Mouse (Mus musculus): ENCODE results near the gene Slc19a2.
"Not testable (repeated sequence)": the region's sequence is repeated elsewhere in the genome, so short reads cannot be mapped to it uniquely, and the experiment has no call there.

The Slc19a2 gene

DNA sequence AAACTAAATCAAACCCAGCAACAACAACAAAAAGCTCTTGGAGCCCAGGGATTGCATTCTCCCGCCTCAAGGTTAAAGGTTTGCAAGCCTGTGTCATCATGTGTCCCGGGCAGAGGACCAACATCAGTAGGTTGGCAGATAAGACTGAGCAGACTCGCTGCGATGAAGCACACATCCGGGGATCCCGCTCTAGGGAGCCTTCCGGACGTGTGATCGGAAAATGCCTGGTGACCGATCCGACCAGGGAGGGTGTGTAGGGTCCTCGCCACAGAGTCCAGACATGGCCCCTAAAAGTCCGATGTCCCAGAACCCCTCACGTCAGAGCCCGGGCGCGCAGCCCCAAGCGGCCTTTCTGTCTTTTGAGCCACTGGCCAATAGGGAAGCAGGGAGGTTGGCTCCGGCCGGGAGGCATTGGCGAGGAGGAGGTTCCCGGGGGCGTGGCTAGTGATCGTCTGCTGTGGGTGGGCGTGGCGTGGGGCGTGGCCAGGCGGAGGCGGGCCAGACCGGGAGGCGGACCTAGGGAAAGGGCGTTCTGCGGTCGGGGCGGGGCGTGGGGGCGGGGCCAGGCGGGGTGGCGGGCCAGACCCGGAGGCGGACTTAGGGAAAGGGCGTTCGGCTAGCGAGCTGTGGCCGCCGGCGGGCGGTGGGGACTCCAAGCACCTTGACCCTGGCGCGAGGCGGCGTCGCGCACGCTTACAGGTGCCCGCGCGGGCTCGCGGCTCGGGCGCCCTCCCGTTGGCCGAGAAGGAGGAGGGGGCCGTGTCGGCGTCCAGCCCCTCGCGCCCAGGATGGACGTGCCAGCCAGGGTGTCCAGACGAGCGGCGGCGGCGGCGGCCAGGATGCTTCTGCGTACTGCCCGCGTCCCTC is at the start of gene Slc19a2:
TSS of gene Slc19a2 (plus strand) at position 582 of the 867 bp plus-strand sequence.
- DNase-seq (ENCODE audit: low spot score): peak; percentile 96

GRCm38 (mm10) chr1:164199551-164199950 is 49.3 kb upstream of the Slc19a2 start:
- no peak for DNase-seq (ENCODE audit: low spot score)

GRCm38 (mm10) chr1:164208437-164208836 is 40.4 kb upstream of the Slc19a2 start:
- no peak for DNase-seq (ENCODE audit: low spot score)

- DNase-seq (ENCODE audit: low spot score): no peak
These were observed 37.9 kb upstream of the Slc19a2 start for GRCm38 (mm10) chr1:164210899-164211298.

DNA sequence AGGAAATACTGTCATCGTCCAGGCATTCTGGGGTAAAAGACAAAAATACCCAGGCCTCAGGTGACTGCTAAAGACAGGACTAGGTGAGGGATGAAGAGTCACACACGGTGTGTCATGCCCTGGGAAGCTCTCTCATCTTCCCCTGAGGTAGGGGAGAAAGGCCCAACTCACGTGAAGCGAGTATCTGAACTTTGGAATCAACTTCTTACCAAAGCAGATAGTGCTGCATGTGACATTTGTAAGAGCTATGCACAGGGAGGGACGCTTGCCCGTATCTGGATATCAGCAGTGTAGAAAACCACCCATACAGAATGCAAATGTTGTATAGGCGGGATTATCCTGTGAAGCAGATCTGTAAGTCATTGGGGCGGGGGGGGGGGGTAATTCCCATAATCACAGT is 36.2 kb upstream of the Slc19a2 start:
- DNase-seq (ENCODE audit: low spot score): no peak

DNA sequence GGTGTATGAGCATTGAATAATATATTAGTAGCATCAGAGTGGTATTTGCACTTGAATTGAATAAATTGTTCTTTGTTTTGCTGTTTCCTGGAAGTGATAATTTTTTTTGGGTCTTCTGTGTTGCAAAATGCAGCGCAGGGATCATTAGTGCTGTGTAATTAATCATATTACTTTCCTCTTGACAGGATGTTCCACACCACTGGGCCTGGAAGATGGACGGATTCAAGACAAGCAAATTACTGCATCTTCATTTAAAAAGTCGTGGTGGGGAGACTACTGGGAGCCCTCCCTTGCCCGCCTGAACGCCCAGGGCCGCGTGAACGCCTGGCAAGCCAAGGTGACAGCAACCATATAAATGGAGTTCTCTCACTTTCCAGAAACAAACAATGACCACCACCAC is 34.7 kb upstream of the Slc19a2 start:
- DNase-seq (ENCODE audit: low spot score): no peak

GRCm38 (mm10) chr1:164215097-164215496 is 33.7 kb upstream of the Slc19a2 start:
- no peak for DNase-seq (ENCODE audit: low spot score)

DNA sequence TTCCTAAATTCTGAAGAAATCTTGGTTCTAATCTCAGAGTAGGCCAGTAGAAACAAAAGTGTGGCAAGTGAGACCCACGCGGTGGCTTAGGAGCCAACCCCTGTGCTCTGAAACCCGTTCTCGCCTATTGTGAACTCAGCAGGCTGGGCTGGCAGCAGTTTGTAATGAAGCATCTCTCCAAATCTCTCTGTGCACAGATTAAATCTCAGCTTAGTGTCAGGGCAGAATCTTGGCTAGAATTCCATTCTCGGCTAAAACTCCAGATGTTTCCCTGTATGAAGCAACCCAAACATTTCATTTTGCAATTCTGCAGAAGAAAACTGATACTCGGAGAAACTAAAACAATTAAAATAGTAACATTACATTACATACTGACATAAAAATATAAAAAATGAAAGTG is 33.3 kb upstream of the Slc19a2 start:
- no peak for DNase-seq (ENCODE audit: low spot score)

DNA sequence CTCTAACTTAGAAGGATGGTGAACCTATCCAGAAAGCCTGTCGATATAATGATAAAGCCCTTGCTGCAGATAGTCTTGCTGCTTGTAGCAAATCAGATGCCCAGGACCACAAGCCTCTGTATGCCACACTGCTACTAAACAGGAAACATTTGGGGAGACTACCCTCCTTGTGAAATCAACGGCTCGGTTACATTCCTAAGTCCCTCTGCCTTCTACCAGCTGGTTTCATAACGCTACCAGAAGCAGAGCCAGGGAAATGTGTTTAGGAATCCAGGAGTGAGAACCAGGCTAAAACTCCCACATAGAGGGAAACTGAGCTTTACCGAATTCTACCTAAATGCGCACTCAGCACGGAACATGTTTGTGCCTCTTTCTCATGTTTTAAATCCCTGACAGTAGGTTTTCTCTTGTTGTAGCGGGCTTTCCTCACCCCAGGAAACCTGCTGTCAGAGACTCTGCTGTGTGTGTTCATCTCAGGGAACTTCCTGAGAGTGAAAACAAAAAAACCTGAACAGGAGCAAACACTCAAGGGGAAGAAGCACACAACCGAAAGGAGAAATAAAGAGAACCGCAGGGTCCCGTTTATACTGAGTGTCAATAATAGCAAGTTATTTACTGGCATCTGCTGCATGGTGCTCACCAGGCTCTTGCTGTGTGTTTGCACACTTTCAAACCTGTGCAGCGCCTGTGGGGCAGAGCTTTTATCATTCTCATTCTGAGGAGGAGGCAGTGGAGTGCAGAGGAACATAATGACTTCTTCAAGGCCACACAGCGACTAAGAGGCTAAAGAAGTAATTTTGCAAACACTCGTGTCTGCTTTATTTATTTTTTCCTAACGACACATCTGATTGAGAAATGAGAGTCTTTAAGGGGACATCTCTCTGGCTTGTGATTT is 30.8 kb upstream of the Slc19a2 start:
- no peak for DNase-seq (ENCODE audit: low spot score)

DNA sequence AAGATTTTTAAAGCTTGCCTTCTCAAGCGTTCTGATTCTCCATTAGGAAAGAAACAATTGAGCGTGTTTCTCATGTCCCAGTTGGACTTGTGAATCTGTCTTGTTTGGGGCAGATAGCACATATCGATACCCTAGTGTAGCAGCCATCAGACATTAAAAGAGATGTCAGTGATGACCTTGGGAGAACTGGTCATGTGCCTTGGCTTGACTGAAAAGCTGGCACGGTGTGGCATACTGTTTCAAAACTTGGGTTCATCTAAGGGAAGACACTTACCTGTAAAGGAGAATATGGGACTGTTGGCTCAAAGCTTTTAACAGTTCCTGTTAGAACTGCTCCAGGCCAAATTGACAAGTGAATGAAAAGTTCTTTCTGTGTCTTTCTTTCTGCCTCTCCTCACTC is 28.6 kb upstream of the Slc19a2 start:
- no peak for DNase-seq (ENCODE audit: low spot score)

DNA sequence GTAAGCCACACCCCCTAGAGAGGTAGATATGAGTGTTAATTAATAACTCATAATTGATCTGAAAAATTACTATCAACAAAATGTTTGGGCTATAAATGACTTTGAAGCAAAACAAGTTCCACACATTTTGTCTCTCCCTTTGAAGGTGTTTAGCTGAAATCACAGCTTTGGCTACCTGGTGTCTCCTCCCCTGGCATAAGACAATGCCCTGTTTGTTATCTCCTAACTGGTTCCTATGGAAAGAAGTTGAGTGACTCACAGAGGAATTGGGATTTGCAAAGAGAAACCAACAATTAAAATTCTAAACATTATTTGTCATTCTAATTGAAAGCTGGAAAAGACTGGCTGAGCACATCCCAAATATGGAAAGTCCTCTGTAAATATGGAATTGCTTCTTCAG is 25.8 kb upstream of the Slc19a2 start:
- no peak for DNase-seq (ENCODE audit: low spot score)

DNA sequence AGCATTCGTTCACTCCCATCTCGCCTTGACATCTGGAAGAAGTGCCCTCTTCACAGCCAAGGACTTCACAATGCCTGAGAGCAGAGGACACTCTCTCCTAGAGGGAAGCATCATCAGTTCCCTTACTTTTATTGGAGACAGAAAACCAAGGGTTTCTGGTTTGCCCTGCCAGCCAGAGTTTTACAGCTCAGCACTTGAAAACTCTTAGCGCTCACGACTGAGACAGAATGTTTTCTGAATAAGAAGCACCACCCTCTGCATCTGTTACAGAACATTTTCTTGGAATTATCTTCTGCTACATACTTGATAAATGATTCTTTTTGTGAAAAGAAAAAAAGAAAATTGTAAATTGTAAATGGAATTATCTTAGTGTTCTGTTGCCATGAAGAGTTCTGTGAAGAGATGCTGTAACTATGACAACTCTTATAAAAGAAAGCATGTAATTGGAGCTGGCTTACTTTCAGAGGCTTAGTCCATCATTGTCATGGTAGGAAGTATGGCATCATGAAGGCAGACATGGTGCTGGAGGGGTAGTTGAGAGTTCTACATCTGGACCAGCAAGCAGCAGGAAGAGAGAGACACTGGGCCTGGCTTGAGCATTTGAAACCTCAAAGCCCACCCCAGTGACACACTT is 16.8 kb upstream of the Slc19a2 start:
- not testable (repeated sequence) for DNase-seq (ENCODE audit: low spot score)

DNA sequence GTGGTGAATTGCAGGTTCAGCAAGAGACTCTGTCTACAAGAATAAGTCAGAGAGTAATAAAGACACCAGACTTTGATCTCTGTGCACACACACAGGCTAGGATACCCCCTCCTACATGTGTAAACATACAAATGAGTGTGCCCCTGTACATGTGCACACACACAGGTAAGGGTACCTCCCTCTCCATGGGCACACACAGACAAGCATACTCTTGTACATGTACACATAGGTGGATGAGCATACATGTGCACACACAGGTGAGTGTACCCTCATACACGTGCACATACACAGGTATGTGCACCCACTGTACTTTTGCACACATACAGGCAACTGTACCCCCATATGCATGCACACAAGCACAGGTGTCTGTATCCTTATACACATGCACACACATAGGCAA is 15.4 kb upstream of the Slc19a2 start:
- no peak for DNase-seq (ENCODE audit: low spot score)

- no peak for DNase-seq (ENCODE audit: low spot score)
These were observed 13.8 kb upstream of the Slc19a2 start for GRCm38 (mm10) chr1:164235078-164235477.

GRCm38 (mm10) chr1:164236078-164236477 is 12.8 kb upstream of the Slc19a2 start:
- DNase-seq (ENCODE audit: low spot score): no peak

- DNase-seq (ENCODE audit: low spot score): no peak
These were observed 7.4 kb upstream of the Slc19a2 start for GRCm38 (mm10) chr1:164241494-164241893.

DNA sequence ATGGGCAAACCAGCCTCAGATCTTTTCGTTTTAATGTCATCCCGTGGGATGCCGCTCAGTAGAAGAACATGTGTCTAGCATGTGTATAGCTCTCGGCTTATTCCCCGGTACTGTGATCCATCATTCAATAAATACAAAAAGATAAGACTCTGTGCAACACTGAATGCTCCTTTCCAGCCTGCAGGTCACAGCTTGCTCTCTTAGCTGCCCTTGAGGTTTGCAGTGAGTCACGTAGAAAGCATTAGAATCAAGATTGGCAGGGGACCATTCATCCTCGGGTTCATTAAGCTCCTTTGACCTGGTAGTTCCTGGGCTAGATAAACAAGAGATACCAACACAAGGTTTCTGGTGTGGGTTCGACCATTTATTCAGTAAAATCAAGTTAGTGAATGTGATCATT is 6.0 kb upstream of the Slc19a2 start:
- DNase-seq (ENCODE audit: low spot score): no peak

DNA sequence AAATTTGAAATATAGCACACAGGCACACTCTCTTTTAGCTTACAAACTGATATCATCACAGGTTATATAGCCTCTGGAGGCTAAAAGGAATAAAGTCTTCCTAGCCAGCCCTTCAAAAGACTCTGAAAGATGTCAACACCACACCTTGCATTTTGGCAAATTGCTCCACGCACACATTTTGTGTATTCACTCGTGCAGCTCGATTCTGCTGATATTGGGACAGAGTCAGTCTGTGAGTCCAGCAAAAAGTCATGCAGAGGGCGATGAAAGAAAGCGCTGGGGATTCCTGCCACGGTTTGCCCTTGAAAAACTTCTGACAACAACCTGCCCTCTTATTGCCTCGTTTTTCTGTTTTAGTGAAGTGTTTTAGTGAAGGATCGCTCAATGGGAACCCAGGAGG is 1.4 kb upstream of the Slc19a2 start:
- no peak for DNase-seq (ENCODE audit: low spot score)

DNA sequence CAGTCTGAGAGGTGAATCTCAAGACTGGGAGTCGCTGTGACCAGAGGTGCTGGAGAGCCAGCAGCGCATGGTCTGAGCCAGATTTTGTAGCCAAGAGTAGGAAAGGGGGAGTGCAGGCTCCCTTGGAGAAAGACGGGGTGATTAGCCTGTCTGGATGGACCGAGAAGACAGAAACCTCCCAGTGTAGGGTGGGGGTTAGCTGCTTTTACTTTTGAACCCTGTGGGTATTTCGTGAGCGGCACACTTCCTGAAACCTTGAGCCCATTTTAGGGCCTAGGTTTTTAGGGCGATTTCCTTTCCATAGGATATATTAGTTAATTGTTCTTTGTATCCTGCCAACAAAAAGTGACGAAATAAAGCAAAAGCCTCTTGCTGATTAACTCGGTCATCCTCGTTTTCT is 875 bp upstream of the Slc19a2 start:
- DNase-seq (ENCODE audit: low spot score): no peak

DNA sequence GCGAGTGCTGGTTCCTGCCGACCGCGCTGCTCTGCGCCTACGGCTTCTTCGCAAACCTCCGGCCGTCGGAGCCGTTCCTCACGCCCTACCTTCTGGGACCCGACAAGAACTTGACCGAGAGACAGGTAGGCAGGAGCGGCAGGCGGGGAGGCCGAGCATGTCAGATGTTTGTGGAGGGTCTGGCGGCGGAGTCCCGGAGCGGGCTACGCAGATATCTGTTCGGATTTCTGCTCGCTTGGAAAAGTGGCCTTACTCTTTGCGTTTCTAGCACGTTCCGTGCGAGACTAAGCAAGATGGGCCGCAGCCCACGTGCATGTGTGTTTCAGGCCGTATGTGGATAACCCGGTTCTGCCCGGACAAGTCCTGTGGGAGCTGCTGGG is 476 bp downstream of the Slc19a2 start:
- peak; percentile 47 for DNase-seq (ENCODE audit: low spot score)

GRCm38 (mm10) chr1:164250391-164251150 is 1.7 kb downstream of the Slc19a2 start:
- DNase-seq (ENCODE audit: low spot score): peak; percentile 61

DNA sequence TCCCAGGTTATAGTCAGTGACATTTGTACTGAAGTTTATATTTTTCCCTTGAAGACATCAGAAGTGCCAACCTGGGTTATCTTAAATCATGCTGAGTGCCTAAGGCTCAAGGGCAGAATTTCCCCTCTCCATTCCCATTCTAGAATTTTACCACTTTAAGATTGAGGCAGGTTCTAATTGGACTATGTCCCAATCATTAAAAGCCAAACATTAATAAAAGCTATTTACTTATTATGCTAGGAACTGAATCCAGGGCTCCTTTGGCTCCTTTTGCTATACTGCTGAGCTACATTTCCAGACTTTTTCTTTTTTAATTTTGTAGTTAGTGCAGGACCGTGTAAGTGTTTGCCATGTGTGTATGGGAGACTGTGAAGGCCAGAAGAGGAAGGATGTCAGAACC is 2.6 kb downstream of the Slc19a2 start:
- DNase-seq (ENCODE audit: low spot score): no peak
